Mouse (Mus musculus): ENCODE results near the gene Tnr. TPM values are rescaled to one million over a fixed set of nuclear protein-coding genes. Genes with fewer than 3 reads are reported as not detected.

Gene Tnr
- total and polyA plus RNA-seq, 2 experiments from 2014 or later = 5.4 to 51.5 TPM

DNA sequence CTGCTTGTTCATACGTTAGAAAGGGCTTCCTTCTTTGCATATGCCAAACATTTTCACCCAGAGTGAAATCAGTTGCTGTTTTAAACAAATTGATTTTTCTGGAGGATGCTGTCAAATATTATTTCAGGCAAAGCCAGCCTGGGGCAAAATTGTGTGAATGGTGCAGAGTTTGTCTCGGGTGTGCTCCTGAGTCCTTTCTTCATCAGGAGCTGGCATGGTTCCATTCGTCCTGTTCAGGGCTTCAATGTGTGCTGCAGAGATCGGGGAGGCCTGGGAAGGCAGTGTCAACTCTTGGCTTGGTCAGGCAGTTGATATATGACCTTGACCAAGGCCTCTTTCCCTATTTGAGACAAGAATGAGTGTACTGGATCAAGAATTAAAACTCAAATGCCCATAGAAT lies 92.1 kb downstream of the Tnr start:
- H3K9me3 ChIP-seq (ENCODE audit: low read length) = no peaks in the 10 kb centered on the region
- peak; percentile 45 for DNase-seq (ENCODE audit: low spot score)
- H3K36me3 ChIP-seq (ENCODE audit: insufficient read depth, low read length) = no peaks in the 10 kb centered on the region
- peak overlapping the region; percentile 23; the same call in 1 of the 2 replicates for H3K27ac ChIP-seq
- peaks cover 19% of the 10 kb centered on the region for H3K4me1 ChIP-seq (ENCODE audit: insufficient read depth, low read length)
- TF ChIP-seq CTCF (IDR thresholded peaks at IDR 0.05; ENCODE audit: low read depth) = no peak
- no peak for ATAC-seq
- WGBS = 30% methylated on average over 4 of the region's 4 CpGs
- no peak overlapping the region for H3K9ac ChIP-seq (replicated peaks; ENCODE audit: low read length)
- H3K27me3 ChIP-seq (ENCODE audit: insufficient read depth, low read length) = no peaks in the 10 kb centered on the region
- no peak overlapping the region; the same call in 1 of the 2 replicates for H3K4me2 ChIP-seq (ENCODE audit: low read depth, low read length)
- H3K4me3 ChIP-seq (ENCODE audit: low read length) = no peak overlapping the region

DNA sequence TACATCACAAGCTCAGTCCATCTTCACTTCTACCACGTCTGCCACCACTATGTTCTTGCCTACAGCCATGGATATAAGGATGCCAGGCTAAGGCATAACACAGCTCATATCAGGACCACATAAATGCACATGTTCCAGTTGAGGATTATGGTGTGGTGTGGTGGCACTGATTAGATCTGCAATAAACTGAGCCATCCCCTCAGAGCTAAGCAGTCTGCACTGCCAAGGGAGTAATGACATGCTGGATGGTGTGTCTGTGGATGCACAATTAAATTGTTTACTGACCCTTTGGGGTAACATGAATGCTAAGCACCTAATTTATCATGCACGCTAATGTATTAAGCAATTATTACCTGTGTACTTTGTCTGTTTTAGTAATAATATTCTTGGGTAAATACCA lies 95.6 kb downstream of the Tnr start:
- DNase-seq (ENCODE audit: low spot score) (no peak), ATAC-seq (no peak)
- H3K27ac ChIP-seq = no peak overlapping the region
- H3K4me3 ChIP-seq (ENCODE audit: low read length) = no peak overlapping the region
- no peaks in the 10 kb centered on the region for H3K36me3 ChIP-seq (ENCODE audit: insufficient read depth, low read length)
- 85% methylated on average over 2 of the region's 2 CpGs for WGBS
- H3K9me3 ChIP-seq (ENCODE audit: low read length) = no peaks in the 10 kb centered on the region
- H3K4me1 ChIP-seq (ENCODE audit: insufficient read depth, low read length) = peaks cover 15% of the 10 kb centered on the region
- no peak overlapping the region for H3K9ac ChIP-seq (replicated peaks; ENCODE audit: low read length)
- no peaks in the 10 kb centered on the region for H3K27me3 ChIP-seq (ENCODE audit: insufficient read depth, low read length)
- no peak overlapping the region for H3K4me2 ChIP-seq (ENCODE audit: low read depth, low read length)
- TF ChIP-seq CTCF (IDR thresholded peaks at IDR 0.05; ENCODE audit: low read depth) = no peak

DNA sequence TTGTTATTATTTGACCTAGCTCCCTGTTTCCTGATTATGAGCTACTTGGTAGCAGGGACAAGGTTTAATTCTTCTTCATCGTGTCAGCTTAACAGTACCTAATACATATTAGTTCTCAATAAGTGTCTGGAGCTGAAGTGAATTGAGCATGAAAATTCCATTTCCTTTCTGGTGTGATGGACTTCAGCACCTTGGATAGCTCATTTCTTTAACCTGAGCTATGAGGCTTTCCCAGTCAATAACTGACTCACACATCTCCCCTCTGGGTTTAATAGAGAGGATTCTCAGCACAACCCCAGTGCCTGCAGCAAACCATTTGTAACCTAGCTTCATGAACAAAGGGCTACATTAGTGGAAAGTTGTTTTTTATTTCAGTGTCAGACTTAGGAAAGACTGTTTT lies 97.8 kb downstream of the Tnr start:
- no peaks in the 10 kb centered on the region for H3K4me1 ChIP-seq (ENCODE audit: insufficient read depth, low read length)
- H3K27ac ChIP-seq = no peak overlapping the region
- DNase-seq (ENCODE audit: low spot score) (peak; percentile 32), ATAC-seq (no peak)
- H3K4me3 ChIP-seq (ENCODE audit: low read length) = no peak overlapping the region
- no peaks in the 10 kb centered on the region for H3K9me3 ChIP-seq (ENCODE audit: low read length)
- no peaks in the 10 kb centered on the region for H3K36me3 ChIP-seq (ENCODE audit: insufficient read depth, low read length)
- no peak overlapping the region for H3K9ac ChIP-seq (replicated peaks; ENCODE audit: low read length)
- H3K27me3 ChIP-seq (ENCODE audit: insufficient read depth, low read length) = no peaks in the 10 kb centered on the region
- no peak overlapping the region for H3K4me2 ChIP-seq (ENCODE audit: low read depth, low read length)
- WGBS = 64% methylated on average over 1 of the region's 1 CpGs
- TF ChIP-seq CTCF (IDR thresholded peaks at IDR 0.05; ENCODE audit: low read depth) = no peak

DNA sequence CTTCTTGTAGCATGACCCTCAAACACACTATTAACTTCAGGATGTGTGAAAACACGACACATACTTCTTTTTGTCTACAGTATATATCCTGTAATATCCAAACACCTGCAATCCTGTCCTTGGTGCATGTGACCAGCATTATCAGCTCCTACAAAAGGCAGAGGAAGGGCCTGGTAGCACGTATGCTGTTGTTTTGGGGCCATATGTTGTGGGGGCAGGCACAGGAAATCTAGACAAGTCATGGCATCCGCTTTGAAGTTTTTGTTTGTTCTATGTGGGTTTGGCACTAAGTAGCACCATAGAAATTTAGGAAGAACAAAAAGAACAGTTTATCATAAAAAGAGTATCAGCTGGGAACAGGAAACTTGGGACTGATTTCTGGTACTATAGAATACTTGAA lies 105.5 kb downstream of the Tnr start:
- H3K4me1 ChIP-seq (ENCODE audit: insufficient read depth, low read length) = no peaks in the 10 kb centered on the region
- H3K27me3 ChIP-seq (ENCODE audit: insufficient read depth, low read length) = no peaks in the 10 kb centered on the region
- no peak for ATAC-seq
- H3K9ac ChIP-seq (replicated peaks; ENCODE audit: low read length) = no peak overlapping the region
- no peak for DNase-seq (ENCODE audit: low spot score)
- TF ChIP-seq CTCF (IDR thresholded peaks at IDR 0.05; ENCODE audit: low read depth) = no peak
- no peak overlapping the region for H3K4me2 ChIP-seq (ENCODE audit: low read depth, low read length)
- no peak overlapping the region for H3K4me3 ChIP-seq (ENCODE audit: low read length)
- 89% methylated on average over 3 of the region's 3 CpGs for WGBS
- H3K9me3 ChIP-seq (ENCODE audit: low read length) = no peaks in the 10 kb centered on the region
- no peak overlapping the region for H3K27ac ChIP-seq
- no peaks in the 10 kb centered on the region for H3K36me3 ChIP-seq (ENCODE audit: insufficient read depth, low read length)

DNA sequence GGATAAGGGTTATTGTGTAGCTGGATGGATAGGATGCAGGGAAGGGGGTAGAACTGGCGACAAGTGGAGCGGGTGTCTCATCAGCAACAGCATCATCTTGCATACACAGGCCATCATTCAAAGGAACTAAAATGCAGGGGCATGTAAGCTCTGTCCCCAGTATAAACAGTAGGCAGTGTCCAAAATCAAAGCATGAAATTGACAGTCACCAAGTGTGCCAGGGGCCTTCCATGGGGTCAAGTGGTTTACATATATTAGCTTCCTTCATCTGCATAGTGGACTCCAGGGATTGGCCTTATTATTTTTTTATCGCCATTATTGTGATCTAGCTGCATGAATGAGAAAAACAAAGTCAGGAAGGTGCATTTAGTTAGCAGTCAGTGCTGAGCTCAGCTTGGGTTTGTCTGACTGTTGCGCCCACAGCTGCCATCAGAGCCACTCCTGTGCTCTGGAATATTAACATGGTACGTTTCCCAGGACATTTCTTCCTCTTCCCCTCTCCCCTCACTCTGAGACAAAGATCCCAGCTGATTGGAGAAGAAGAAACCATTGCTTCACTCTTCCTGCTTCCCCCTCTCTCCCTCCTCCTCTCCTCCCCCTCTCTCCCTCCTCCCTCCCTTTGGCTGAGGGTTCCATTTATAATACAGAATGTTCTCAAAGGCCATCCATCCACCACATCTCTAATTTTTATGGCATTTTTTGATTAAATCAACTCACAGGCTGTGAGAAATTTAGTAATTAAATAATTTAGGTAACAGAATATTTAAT lies 106.4 kb downstream of the Tnr start:
- DNase-seq (ENCODE audit: low spot score) (no peak), ATAC-seq (peak; percentile 59; the same call in 1 of the 2 replicates)
- Histone ChIP-seq H3K27me3 (ENCODE audit: insufficient read depth, low read length) (no peaks in the 10 kb centered on the region), H3K4me3 (ENCODE audit: low read length) (no peak overlapping the region), H3K9ac (replicated peaks; ENCODE audit: low read length) (no peak overlapping the region), H3K9me3 (ENCODE audit: low read length) (no peaks in the 10 kb centered on the region), H3K4me1 (ENCODE audit: insufficient read depth, low read length) (no peaks in the 10 kb centered on the region), H3K27ac (no peak overlapping the region), H3K36me3 (ENCODE audit: insufficient read depth, low read length) (no peaks in the 10 kb centered on the region), H3K4me2 (ENCODE audit: low read depth, low read length) (no peak overlapping the region)
- TF ChIP-seq CTCF (IDR thresholded peaks at IDR 0.05; ENCODE audit: low read depth) = no peak
- WGBS = 45% methylated on average over 5 of the region's 5 CpGs

DNA sequence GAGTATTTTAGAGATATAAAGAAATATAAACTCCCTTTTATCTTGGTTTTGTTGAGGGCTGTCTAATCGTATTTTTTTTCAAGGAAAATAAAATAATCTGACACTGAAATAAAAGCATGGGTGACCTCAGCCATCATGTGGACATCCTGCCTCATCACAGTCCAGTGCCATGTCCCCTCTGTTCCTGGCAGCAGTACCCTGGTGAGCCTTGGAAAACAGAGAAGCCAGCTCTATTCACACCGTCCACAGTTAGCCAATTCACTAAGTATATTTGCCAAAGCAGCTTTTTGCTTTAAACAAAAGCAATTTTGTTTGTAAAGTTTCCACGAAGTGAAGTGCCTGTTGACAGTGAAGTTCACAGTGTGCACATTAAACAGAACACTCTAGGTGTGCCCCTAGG lies 109.0 kb downstream of the Tnr start:
- ATAC-seq = no peak
- TF ChIP-seq CTCF (IDR thresholded peaks at IDR 0.05; ENCODE audit: low read depth) = no peak; the same call in 1 of the 2 replicates
- 62% methylated on average over 3 of the region's 3 CpGs for WGBS
- no peak overlapping the region for H3K4me2 ChIP-seq (ENCODE audit: low read depth, low read length)
- H3K27me3 ChIP-seq (ENCODE audit: insufficient read depth, low read length) = no peaks in the 10 kb centered on the region
- no peaks in the 10 kb centered on the region for H3K4me1 ChIP-seq (ENCODE audit: insufficient read depth, low read length)
- H3K27ac ChIP-seq = no peak overlapping the region
- no peak overlapping the region for H3K4me3 ChIP-seq (ENCODE audit: low read length)
- no peaks in the 10 kb centered on the region for H3K36me3 ChIP-seq (ENCODE audit: insufficient read depth, low read length)
- H3K9me3 ChIP-seq (ENCODE audit: low read length) = no peaks in the 10 kb centered on the region
- DNase-seq (ENCODE audit: low spot score) = no peak
- H3K9ac ChIP-seq (replicated peaks; ENCODE audit: low read length) = no peak overlapping the region

DNA sequence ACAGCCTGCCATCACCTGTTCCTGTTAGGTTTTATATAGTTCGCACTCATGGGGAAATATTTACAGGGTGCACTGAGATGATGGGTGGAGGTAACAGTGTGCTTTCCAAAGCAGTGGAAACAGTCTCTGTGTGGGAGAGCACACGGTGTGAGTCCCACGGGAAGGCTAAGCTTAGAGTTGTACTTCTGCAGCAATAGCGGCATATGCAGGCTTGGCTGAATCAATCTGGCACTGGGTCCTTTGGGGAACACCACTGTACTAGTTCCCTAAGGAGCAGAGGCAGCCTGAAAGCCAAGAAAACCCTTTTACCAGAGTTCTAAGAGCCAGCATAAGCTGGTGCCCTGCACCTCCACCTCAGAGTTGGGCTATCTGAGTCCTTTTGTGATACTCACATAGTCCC lies 115.8 kb downstream of the Tnr start:
- ATAC-seq = no peak
- DNase-seq (ENCODE audit: low spot score) = no peak
- no peak for TF ChIP-seq CTCF (IDR thresholded peaks at IDR 0.05; ENCODE audit: low read depth)
- Histone ChIP-seq H3K4me2 (ENCODE audit: low read depth, low read length) (no peak overlapping the region), H3K36me3 (ENCODE audit: insufficient read depth, low read length) (no peaks in the 10 kb centered on the region), H3K27me3 (ENCODE audit: insufficient read depth, low read length) (no peaks in the 10 kb centered on the region), H3K4me3 (ENCODE audit: low read length) (no peak overlapping the region), H3K9ac (replicated peaks; ENCODE audit: low read length) (no peak overlapping the region), H3K9me3 (ENCODE audit: low read length) (no peaks in the 10 kb centered on the region), H3K4me1 (ENCODE audit: insufficient read depth, low read length) (no peaks in the 10 kb centered on the region), H3K27ac (no peak overlapping the region)
- WGBS = 93% methylated on average over 4 of the region's 4 CpGs

Data from hindbrain, postnatal 0 days (tissue).